Mouse (Mus musculus): ENCODE data around the gene Ctf1.

GRCm38 (mm10) chr7:127716992-127717391, 4.5 kb downstream of the Ctf1 start:
- TF ChIP-seq POLR2A (IDR thresholded peaks at IDR 0.05; ENCODE audit: insufficient read depth, low read length) (no peak), CTCF (IDR thresholded peaks at IDR 0.05; ENCODE audit: low read depth, low read length) (peak; percentile 34), EP300 (IDR thresholded peaks at IDR 0.05; ENCODE audit: insufficient read depth, low read depth, low read length) (no peak)

All from ES-Bruce4 (cell line).